Mouse (Mus musculus): Measurements from ENCODE around the gene Rnf11.

Gene Rnf11

DNA sequence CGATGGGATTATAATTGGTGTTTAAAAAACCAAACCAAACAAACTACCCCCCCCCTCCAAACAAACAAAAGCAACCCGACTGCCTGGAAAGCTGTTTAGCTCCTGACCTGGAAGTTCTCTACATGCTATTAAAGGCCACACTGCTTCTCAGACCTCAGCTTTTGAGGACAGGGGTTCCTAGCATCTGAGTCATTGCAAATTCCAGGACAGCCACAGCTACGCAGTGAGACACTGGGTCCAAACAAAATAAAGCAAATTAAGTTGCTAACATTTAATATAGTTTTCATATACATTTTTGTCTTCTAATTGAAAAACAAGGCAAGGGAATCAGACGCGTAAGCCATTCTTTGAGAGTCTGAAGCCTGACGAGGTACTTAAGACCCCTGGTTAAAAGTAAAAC, 40.1 kb downstream of the Rnf11 start:
- DNase-seq: no peak

DNA sequence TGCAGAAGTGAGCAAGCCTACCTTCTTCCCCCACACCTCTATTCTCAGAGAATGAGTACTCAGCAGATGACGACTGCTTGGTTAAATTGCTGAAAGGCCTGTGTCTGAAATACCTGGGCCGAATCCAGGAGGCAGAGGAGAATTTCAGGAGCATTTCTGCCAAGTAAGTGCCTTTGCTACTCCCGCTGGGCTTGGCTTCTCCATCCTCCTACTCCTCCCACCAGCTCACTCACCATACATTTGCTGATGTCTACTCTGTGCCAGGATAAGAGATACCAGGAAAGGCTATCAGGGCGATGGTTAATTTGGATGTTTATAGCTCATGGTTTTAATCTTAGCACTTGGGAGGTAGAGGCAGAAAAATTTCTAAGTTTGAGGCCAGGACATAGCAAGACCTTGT, 41.9 kb downstream of the Rnf11 start:
- DNase-seq: no peak

- DNase-seq: no peak
Observed at GRCm38 (mm10) chr4:109442126-109442525, 42.4 kb downstream of the Rnf11 start.

GRCm38 (mm10) chr4:109441000-109441399, 43.5 kb downstream of the Rnf11 start:
- DNase-seq: no peak

DNA sequence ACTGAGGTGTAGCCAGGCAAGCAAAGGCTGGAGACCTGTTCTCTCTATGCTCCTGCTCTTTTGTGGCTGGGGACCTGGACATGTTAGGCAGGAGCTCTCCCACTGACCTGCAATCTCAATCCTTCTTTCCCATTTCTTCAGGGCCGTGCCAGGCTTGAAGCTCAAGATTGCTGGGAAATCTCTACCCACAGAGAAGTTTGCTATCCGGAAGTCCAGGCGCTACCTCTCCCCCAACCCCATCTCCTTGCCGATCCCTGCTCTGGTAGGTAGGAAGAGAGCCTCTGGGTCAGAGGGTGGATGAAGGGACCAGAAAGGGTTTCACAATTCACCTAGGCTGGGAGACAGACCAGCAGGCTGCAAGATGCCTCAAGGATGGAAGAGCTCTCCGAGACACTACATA, 44.1 kb downstream of the Rnf11 start:
- no peak for DNase-seq

DNA sequence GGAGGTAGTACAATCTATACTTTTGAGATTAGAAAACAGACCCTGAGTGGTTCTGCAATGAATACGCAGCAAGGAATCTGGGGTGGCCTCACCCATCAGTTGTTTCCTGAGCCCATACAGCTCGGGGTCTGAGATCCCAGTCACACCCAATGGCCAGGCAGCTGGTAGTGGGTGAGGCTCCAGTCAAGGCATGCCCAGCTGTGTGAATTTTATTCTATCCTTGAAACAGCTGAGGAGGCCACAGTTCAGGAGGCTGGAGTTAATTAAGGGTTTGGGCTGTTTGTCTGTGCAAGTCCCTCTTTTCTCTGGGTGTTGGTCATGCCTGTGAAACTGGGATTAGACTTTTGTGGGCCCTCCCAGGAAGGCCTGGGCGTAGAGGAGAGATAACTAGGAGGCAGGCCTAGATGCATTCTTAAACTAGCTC, 44.7 kb downstream of the Rnf11 start:
- DNase-seq: no peak

GRCm38 (mm10) chr4:109439101-109439500, 45.4 kb downstream of the Rnf11 start:
- peak; percentile 19 for DNase-seq

GRCm38 (mm10) chr4:109437913-109438878, 46.3 kb downstream of the Rnf11 start:
- DNase-seq: peak; percentile 81

- peak; percentile 30 for DNase-seq
Observed at GRCm38 (mm10) chr4:109434256-109434655, 50.3 kb downstream of the Rnf11 start.

GRCm38 (mm10) chr4:109433641-109434040, 50.9 kb downstream of the Rnf11 start:
- no peak for DNase-seq

- no peak for DNase-seq
Observed at GRCm38 (mm10) chr4:109432668-109433375, 51.7 kb downstream of the Rnf11 start.

DNA sequence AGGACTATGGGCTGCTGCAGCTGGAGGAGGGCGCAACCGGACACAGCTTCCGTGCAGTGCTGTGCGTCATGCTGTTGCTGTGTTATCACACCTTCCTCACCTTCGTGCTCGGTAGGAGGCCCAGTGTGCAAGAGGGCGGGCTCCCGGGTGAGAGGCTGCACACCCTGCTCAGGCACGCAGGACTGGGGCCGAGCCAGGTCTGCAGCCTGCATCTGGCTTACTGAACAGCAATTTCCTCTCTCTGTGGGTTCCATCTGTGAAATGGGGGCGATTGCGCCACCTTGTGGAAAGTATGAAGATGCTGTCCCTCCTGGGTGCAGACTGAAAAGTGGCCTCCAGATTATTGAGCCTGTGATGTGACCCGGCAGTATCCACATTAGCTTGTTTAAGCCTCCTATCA, 53.7 kb downstream of the Rnf11 start:
- DNase-seq: peak; percentile 59

DNA sequence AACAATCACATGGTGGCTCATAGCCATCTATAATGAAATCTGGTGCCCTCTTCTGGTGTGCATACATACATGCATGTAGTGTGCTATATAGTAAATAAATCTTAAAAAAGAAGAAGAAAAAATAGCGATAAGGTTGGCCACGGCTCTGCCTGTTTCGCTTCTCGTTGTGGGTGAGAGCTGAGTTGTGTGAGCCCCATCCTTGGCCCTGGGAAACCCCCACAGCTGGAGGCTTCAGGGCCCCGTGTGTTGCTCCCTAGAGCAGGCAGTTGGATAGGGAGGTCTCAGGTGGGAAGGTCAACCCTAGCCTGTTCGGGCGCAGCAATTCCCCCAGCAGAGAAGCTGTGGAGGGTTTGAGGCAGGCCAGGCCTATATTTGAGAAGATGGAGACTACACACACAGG, 54.3 kb downstream of the Rnf11 start:
- DNase-seq: no peak

- no peak for DNase-seq
Observed at GRCm38 (mm10) chr4:109427058-109427457, 57.5 kb downstream of the Rnf11 start.

- no peak for DNase-seq
Observed at GRCm38 (mm10) chr4:109423438-109423837, 61.1 kb downstream of the Rnf11 start.

DNA sequence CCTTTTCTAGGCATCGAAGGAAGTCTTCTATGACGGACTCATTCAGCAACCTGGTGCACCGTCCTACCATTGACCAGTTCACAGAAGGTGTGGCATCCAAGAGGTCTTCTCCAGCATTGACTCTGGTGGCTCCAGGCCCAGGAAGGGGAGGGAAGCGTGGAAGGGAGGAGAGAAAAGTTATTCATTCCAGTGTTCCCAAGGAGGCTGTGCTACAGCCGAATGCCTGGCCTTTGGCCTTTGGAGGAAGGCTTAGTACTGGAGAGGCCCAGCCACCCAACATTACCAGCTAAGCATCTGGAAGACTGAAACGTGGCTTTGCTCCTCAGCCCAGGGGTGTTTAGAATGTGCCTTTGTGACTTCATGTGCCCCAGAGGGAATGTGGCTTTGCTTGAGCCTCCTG, 62.1 kb downstream of the Rnf11 start:
- no peak for DNase-seq

GRCm38 (mm10) chr4:109421608-109422007, 62.9 kb downstream of the Rnf11 start:
- DNase-seq: no peak

GRCm38 (mm10) chr4:109420138-109420795, 64.3 kb downstream of the Rnf11 start:
- DNase-seq: no peak

DNA sequence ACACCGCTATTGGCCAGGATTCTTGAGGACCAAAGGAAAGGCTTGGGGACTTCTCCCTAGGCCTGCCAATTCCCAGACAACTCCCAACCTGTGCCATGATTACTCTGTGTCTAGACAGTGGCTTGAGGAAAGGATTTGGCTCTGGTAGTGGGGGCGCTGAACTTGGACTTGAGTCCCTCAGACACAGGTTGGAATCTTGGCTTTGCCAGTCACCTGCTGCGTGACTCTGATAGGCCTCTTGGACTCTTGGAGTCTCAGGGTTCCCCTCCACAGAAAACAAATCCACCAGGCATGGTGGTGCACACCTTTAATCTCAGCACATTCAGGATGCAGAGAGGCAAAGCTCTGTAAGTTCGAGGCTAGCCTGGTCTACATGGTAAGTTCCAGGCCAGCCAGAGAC, 65.0 kb downstream of the Rnf11 start:
- no peak for DNase-seq

- DNase-seq: no peak
Observed at GRCm38 (mm10) chr4:109419017-109419416, 65.5 kb downstream of the Rnf11 start.

GRCm38 (mm10) chr4:109417998-109418397, 66.5 kb downstream of the Rnf11 start:
- no peak for DNase-seq

DNA sequence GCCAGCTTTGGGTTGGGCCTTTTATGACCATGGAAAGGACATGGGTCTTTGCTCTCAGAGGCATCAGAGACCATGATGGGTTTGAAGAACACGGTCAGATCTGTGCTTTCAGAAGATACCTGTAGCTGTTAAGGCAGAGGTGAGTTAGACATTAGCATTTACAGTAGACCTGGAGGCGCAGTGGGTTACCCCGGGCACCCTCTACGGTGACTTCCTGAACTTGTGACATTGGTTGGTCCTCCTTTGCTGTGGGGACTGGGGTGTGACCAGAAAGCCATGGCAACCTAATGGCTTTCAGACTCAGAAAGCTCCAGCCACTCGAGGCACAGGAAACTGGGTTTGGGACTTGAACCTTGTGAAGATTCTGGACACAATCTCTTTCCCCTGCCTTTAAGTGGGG, 72.3 kb downstream of the Rnf11 start:
- DNase-seq: no peak

- DNase-seq: no peak
Observed at GRCm38 (mm10) chr4:109411377-109411967, 73.1 kb downstream of the Rnf11 start.
